Mouse (Mus musculus): ENCODE results near the gene 4930415O20Rik.

- no peak for TF ChIP-seq CTCF (IDR thresholded peaks at IDR 0.05)
- no peak for TF ChIP-seq EP300 (IDR thresholded peaks at IDR 0.05)
Measured at GRCm38 (mm10) chr15:98573293-98573692, 2.5 kb downstream of the 4930415O20Rik start.
